Mouse (Mus musculus): Measurements from ENCODE around the gene Oas2. TPM values are rescaled to one million over a fixed set of nuclear protein-coding genes. Genes with fewer than 3 reads are reported as not detected.

Oas2 gene
- total and polyA plus RNA-seq, 3 experiments, result 0.11 to 3.5 (median 2.3) TPM

DNA sequence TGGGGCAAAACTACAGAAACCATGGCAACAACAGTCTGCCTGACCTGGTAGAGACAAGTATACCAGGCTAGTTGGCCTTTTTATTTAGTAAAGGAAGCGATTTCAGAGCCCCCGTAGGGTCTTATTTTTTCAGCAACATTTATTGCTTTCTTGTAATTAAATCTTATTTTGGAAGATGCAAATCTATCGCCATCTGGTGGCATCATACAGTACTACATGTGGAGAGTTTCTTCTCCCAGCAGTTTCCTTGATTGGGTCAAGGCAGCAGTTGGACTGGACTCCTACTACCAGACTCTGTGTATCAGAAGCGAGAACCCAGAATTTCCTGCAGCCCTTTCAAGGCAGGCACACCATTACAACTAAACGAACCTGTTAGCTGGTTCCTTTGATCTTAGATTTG is 3.2 kb downstream of the Oas2 start:
- ATAC-seq (ENCODE audit: extremely low read depth, insufficient number of reproducible peaks, low FRiP score, poor library complexity, severe bottlenecking), result no peak
- Histone ChIP-seq H3K4me3 (ENCODE audit: low read depth, low read length) (no peak overlapping the region), H3K36me3 (replicated peaks) (no peaks in the 10 kb centered on the region), H3K27me3 (ENCODE audit: insufficient read depth, low read length) (peaks cover 17% of the 10 kb centered on the region), H3K9me3 (replicated peaks) (no peaks in the 10 kb centered on the region), H3K4me1 (ENCODE audit: insufficient read depth, low read depth, low read length) (peaks cover 9% of the 10 kb centered on the region)
- DNase-seq (ENCODE audit: low spot score), result no peak
- TF ChIP-seq CTCF (IDR thresholded peaks at IDR 0.05; ENCODE audit: low read depth, low read length) (peak; percentile 52), GATA2 (IDR thresholded peaks at IDR 0.05; ENCODE audit: borderline replicate concordance, low read depth, low read length) (no peak), POLR2AphosphoS5 (IDR thresholded peaks at IDR 0.05; ENCODE audit: insufficient replicate concordance, low read depth, low read length) (no peak)

DNA sequence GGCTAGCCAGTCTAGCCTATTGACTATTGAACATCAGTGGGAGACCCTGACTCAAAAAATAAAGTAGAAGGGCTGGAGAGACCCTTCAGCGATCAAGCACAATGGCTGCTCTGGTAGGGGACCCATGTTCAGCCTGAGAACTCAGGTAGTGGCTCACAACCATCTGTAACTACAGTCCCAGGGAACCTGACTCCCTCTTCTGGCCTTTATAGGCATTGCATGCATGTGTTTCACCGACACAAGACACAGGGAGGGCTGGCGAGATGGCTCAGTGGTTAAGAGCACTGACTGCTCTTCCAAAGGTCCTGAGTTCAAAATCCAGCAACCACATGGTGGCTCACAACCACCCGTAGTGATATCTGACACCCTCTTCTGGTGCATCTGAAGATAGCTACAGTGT is 7.5 kb downstream of the Oas2 start:
- Histone ChIP-seq H3K9me3 (replicated peaks) (no peaks in the 10 kb centered on the region), H3K4me1 (ENCODE audit: insufficient read depth, low read depth, low read length) (no peaks in the 10 kb centered on the region), H3K36me3 (replicated peaks) (no peaks in the 10 kb centered on the region), H3K27me3 (ENCODE audit: insufficient read depth, low read length) (peaks cover 12% of the 10 kb centered on the region; the same call in 1 of the 2 replicates), H3K4me3 (ENCODE audit: low read depth, low read length) (no peak overlapping the region)
- DNase-seq (ENCODE audit: low spot score) (no peak), ATAC-seq (ENCODE audit: extremely low read depth, insufficient number of reproducible peaks, low FRiP score, poor library complexity, severe bottlenecking) (no peak; the same call in 1 of the 2 replicates)
- peak; percentile 73 for TF ChIP-seq CTCF (IDR thresholded peaks at IDR 0.05; ENCODE audit: low read depth, low read length)
- TF ChIP-seq TAL1 (conservative IDR thresholded peaks at IDR 0.05; ENCODE audit: low read depth, low read length), result no peak

DNA sequence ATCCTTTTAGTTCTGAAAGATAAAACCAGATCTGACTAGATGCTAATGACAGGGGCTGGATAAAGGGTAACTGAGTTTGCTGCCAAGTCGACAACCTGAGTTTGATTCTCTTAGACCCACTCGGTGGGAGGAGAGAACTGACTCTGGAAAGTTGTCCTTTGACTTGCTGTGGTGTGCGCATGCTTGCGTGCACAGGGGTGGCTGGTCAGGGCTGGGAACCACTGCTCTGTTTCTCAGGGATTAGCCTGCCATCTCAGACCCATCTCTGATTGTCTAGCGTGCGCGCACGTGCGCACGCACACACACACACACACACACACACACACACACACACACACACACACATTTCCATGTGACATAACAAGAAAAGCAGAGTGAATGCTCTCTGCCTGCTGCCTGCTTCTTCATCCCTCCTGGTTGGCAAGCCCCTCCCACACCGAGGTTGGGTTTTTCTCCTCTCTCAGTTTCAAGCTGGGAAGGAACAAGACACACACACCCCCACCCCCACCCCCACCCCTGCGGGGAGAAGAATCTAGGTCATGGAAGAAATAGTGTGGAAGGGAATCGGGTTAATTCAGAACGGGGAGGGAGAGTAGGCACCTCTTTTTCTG is 15.2 kb downstream of the Oas2 start:
- DNase-seq (ENCODE audit: low spot score) (no peak), ATAC-seq (ENCODE audit: extremely low read depth, insufficient number of reproducible peaks, low FRiP score, poor library complexity, severe bottlenecking) (no peak)
- H3K36me3 ChIP-seq (replicated peaks), result no peaks in the 10 kb centered on the region

DNA sequence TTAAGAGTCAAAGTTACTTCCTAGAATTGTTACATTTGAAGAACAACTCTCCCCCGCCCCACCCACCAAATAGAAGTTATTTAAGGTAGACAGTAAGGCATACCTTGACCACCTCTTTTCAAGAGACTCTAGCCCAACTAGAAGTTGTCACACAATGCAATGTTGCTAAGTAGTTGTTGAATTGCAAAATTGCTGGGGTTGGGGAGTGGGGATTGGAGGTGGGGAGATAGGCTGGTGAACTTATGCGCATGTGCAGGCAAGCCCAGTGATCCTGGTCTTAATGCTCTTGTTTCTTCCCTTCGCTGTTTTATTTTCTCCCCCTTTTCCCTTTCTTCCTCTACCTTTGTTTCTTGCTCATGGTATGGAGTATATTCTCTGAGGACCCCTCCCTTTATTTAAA is 16.0 kb downstream of the Oas2 start:
- DNase-seq (ENCODE audit: low spot score) (no peak), ATAC-seq (ENCODE audit: extremely low read depth, insufficient number of reproducible peaks, low FRiP score, poor library complexity, severe bottlenecking) (no peak)
- Histone ChIP-seq H3K9me3 (replicated peaks) (no peaks in the 10 kb centered on the region), H3K36me3 (replicated peaks) (no peaks in the 10 kb centered on the region), H3K4me3 (ENCODE audit: low read depth, low read length) (no peak overlapping the region), H3K4me1 (ENCODE audit: insufficient read depth, low read depth, low read length) (no peaks in the 10 kb centered on the region), H3K27me3 (ENCODE audit: insufficient read depth, low read length) (peaks cover 4% of the 10 kb centered on the region; the same call in 1 of the 2 replicates)
- TF ChIP-seq GATA1 (IDR thresholded peaks at IDR 0.05; ENCODE audit: borderline replicate concordance, low read length) (no peak), TAL1 (conservative IDR thresholded peaks at IDR 0.05; ENCODE audit: low read depth, low read length) (no peak), CTCF (IDR thresholded peaks at IDR 0.05; ENCODE audit: low read depth, low read length) (no peak), GATA2 (IDR thresholded peaks at IDR 0.05; ENCODE audit: borderline replicate concordance, low read depth, low read length) (no peak)

More for the DNA sequence above, 15.2 kb downstream of the Oas2 start:
- H3K9me3 ChIP-seq (replicated peaks), result no peaks in the 10 kb centered on the region
- TF ChIP-seq GATA1 (IDR thresholded peaks at IDR 0.05; ENCODE audit: borderline replicate concordance, low read length) (no peak), TAL1 (conservative IDR thresholded peaks at IDR 0.05; ENCODE audit: low read depth, low read length) (no peak), GATA2 (IDR thresholded peaks at IDR 0.05; ENCODE audit: borderline replicate concordance, low read depth, low read length) (no peak), CTCF (IDR thresholded peaks at IDR 0.05; ENCODE audit: low read depth, low read length) (no peak), POLR2AphosphoS5 (IDR thresholded peaks at IDR 0.05; ENCODE audit: insufficient replicate concordance, low read depth, low read length) (no peak)
- H3K4me1 ChIP-seq (ENCODE audit: insufficient read depth, low read depth, low read length), result no peaks in the 10 kb centered on the region
- peaks cover 4% of the 10 kb centered on the region; the same call in 1 of the 2 replicates for H3K27me3 ChIP-seq (ENCODE audit: insufficient read depth, low read length)
- H3K4me3 ChIP-seq (ENCODE audit: low read depth, low read length), result no peak overlapping the region

DNA sequence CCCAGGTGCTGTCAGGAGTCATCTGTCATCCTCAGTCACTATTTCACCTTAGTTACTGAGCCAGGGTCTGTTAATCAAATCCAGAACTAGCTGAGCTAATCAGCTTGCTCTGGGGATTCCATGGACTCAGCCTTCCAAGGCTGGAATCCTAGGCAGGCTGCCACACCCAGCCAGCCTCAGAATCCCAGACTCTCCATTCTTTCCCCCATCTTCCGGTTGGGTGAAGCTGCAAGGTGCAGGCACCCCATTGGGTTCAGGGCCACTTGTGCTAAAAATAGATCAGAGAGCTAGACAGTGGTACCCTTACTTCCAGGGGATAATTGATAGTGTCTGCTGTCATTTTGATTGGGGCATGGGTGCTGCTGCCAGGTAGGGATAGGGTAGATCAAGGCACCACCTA is 16.9 kb downstream of the Oas2 start:
- peaks cover 9% of the 10 kb centered on the region for H3K27me3 ChIP-seq (ENCODE audit: insufficient read depth, low read length)
- H3K4me1 ChIP-seq (ENCODE audit: insufficient read depth, low read depth, low read length), result no peaks in the 10 kb centered on the region
- DNase-seq (ENCODE audit: low spot score), result no peak
- TF ChIP-seq POLR2AphosphoS5 (IDR thresholded peaks at IDR 0.05; ENCODE audit: insufficient replicate concordance, low read depth, low read length) (no peak), CTCF (IDR thresholded peaks at IDR 0.05; ENCODE audit: low read depth, low read length) (no peak), GATA2 (IDR thresholded peaks at IDR 0.05; ENCODE audit: borderline replicate concordance, low read depth, low read length) (no peak), GATA1 (IDR thresholded peaks at IDR 0.05; ENCODE audit: borderline replicate concordance, low read length) (no peak), TAL1 (conservative IDR thresholded peaks at IDR 0.05; ENCODE audit: low read depth, low read length) (no peak)
- H3K4me3 ChIP-seq (ENCODE audit: low read depth, low read length), result no peak overlapping the region
- no peaks in the 10 kb centered on the region for H3K9me3 ChIP-seq (replicated peaks)
- ATAC-seq (ENCODE audit: extremely low read depth, insufficient number of reproducible peaks, low FRiP score, poor library complexity, severe bottlenecking), result no peak
- no peaks in the 10 kb centered on the region for H3K36me3 ChIP-seq (replicated peaks)

DNA sequence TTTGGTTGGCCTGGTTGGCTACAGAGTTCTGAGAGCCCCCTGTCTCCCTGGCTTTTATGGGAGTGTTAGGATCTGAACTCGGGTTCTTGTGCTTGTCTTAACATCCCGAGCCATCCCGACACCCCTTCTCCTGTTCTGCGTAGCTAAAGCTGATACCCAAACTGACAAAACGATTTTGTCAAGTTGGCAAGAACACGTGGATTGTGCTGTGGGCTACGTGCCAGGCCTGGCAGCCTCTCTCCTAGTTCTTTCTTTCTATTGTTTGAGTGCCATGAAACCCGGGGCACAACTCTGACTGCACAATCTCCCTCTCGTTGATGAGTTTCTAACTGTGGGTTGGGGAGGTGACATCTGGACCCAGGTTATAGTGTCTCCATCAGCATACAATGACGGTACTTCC is 20.3 kb downstream of the Oas2 start:
- Histone ChIP-seq H3K4me1 (ENCODE audit: insufficient read depth, low read depth, low read length) (peaks cover 6% of the 10 kb centered on the region), H3K9me3 (replicated peaks) (no peaks in the 10 kb centered on the region), H3K36me3 (replicated peaks) (no peaks in the 10 kb centered on the region), H3K27me3 (ENCODE audit: insufficient read depth, low read length) (peaks cover 13% of the 10 kb centered on the region), H3K4me3 (ENCODE audit: low read depth, low read length) (no peak overlapping the region)
- no peak for TF ChIP-seq POLR2AphosphoS5 (IDR thresholded peaks at IDR 0.05; ENCODE audit: insufficient replicate concordance, low read depth, low read length)
- TF ChIP-seq TAL1 (conservative IDR thresholded peaks at IDR 0.05; ENCODE audit: low read depth, low read length), result no peak
- no peak for TF ChIP-seq GATA2 (IDR thresholded peaks at IDR 0.05; ENCODE audit: borderline replicate concordance, low read depth, low read length)
- TF ChIP-seq GATA1 (IDR thresholded peaks at IDR 0.05; ENCODE audit: borderline replicate concordance, low read length), result no peak
- TF ChIP-seq CTCF (IDR thresholded peaks at IDR 0.05; ENCODE audit: low read depth, low read length), result no peak
- no peak for DNase-seq (ENCODE audit: low spot score)
- ATAC-seq (ENCODE audit: extremely low read depth, insufficient number of reproducible peaks, low FRiP score, poor library complexity, severe bottlenecking), result no peak

All from G1E (cell line).